Mouse (Mus musculus) hindbrain, embryonic 16.5 days (tissue): ENCODE data around the gene Bgn. TPM values are rescaled to one million over a fixed set of nuclear protein-coding genes. Genes with fewer than 3 reads are reported as not detected.

Source experiments
- ATAC-seq: fragments of 200-750 bp; cut with Nextera tagmentation; 2 replicates; pipeline ENCODE4 v1.8.0; 2017; ENCODE audit warnings: moderate TSS enrichment, moderate library complexity
- H3K27ac ChIP-seq: fragments of 300-500 bp; sonication (generic); 2 replicates; pipeline ENCODE4 v1.5.1; 2014; ENCODE audit warnings: low read depth, mild to moderate bottlenecking, control low read depth, low read length, moderate library complexity
- H3K27me3 ChIP-seq: fragments of 300-500 bp; sonication (generic); replicated peaks from 2 replicates; pipeline ENCODE4 v1.6.1; 2014; ENCODE audit warnings: low read length; ENCODE audit not compliant: control insufficient read depth, insufficient read depth
- H3K36me3 ChIP-seq: fragments of 300-500 bp; sonication (generic); 2 replicates; pipeline ENCODE4 v1.6.1; 2014; ENCODE audit warnings: mild to moderate bottlenecking, low read length, moderate library complexity, mixed read lengths; ENCODE audit not compliant: control insufficient read depth, insufficient read depth
- H3K4me1 ChIP-seq: fragments of 300-500 bp; sonication (generic); 2 replicates; pipeline ENCODE4 v1.6.1; 2014; ENCODE audit warnings: low read depth, low read length; ENCODE audit not compliant: control insufficient read depth, insufficient read depth
- H3K4me2 ChIP-seq: fragments of 300-500 bp; sonication (generic); 2 replicates; pipeline ENCODE4 v1.6.1; 2014; ENCODE audit warnings: mild to moderate bottlenecking, low read length, control low read depth, moderate library complexity
- H3K4me3 ChIP-seq: fragments of 300-500 bp; sonication (generic); 2 replicates; pipeline ENCODE4 v1.5.1; 2014; ENCODE audit warnings: mild to moderate bottlenecking, low read length, control low read depth, moderate library complexity
- H3K9ac ChIP-seq: fragments of 300-500 bp; sonication (generic); 2 replicates; pipeline ENCODE4 v1.6.1; 2014; ENCODE audit warnings: low read depth, mild to moderate bottlenecking, control low read depth, low read length, moderate library complexity
- H3K9me3 ChIP-seq: fragments of 300-500 bp; sonication (generic); 2 replicates; pipeline ENCODE4 v1.6.1; 2014; ENCODE audit warnings: mild to moderate bottlenecking, low read length, moderate library complexity; ENCODE audit not compliant: control insufficient read depth
- WGBS: fragments of 180-500 bp; shearing (Covaris S2); extraction: QIAGEN DNeasy Blood & Tissue Kit; methylation state at CpG from one replicate; pipeline ENCODE4 v1.1.7; 2014; 5-methylcytosine and 5-hydroxymethylcytosine counted together
- polyA plus RNA-seq: library from polyadenylated mRNA; unstranded; fragments of >200 nt; fragmentation: Nextera tagmentation; extraction: Ambion mirVana; gene quantifications from 2 replicates; pipeline ENCODE4 v1.2.1, GENCODE M21; 2015

Bgn gene
- 23.2 and 40.9 TPM in 2 replicates for polyA plus RNA-seq

DNA sequence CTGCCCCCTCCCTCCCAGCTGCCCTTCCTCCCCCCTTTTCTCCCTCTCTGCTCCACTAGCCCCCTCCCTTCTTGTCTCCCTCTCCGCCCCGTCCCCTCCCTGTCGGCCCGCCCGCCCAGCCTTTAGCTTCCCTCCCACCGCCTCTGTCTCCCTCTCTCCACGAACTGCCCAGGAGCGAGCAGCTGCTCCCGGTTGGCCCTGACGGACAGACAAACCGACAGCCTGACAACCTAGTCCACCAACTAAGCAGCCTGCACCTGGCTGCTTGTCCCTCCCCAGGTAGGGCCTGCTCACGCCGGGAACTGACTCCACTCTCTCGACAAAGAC lies at the start of gene Bgn:
TSS of gene Bgn (plus strand) at position 119 of the 327 bp plus-strand sequence.
- 24% methylated on average over 12 of the region's 14 CpGs for WGBS
- no peak within 1 kb of the TSS for H3K27ac ChIP-seq
- ATAC-seq = no peak
- H3K4me1 ChIP-seq = no peaks in the 10 kb centered on the region
- 0 out of 2 replicates have a peak within 1 kb of the TSS, but pooled peaks have one; percentile 2 for H3K4me3 ChIP-seq
- H3K9me3 ChIP-seq = no peaks in the 10 kb centered on the region
- H3K36me3 ChIP-seq = no peaks in the 10 kb centered on the region
- peak within 1 kb of the TSS; percentile 36 for H3K4me2 ChIP-seq
- no peaks in the 10 kb centered on the region; the same call in 1 of the 2 replicates for H3K27me3 ChIP-seq
- no peak within 1 kb of the TSS for H3K9ac ChIP-seq

GRCm38 (mm10) chrX:73435252-73435651 lies 48.1 kb upstream of the Bgn start, which contains the start of gene Trex2:
TSS of gene Trex2 (minus strand) at chrX:73435344.
- no peak within 1 kb of the TSS for H3K9ac ChIP-seq
- no peak within 1 kb of the TSS for H3K4me3 ChIP-seq
- no peaks in the 10 kb centered on the region for H3K9me3 ChIP-seq
- H3K4me2 ChIP-seq = no peak within 1 kb of the TSS
- no peaks in the 10 kb centered on the region; the same call in 1 of the 2 replicates for H3K36me3 ChIP-seq
- WGBS = 90% methylated on average over 11 of the region's 11 CpGs
- H3K27ac ChIP-seq = no peak within 1 kb of the TSS
- no peak for ATAC-seq
- H3K27me3 ChIP-seq = no peaks in the 10 kb centered on the region
- H3K4me1 ChIP-seq = no peaks in the 10 kb centered on the region

DNA sequence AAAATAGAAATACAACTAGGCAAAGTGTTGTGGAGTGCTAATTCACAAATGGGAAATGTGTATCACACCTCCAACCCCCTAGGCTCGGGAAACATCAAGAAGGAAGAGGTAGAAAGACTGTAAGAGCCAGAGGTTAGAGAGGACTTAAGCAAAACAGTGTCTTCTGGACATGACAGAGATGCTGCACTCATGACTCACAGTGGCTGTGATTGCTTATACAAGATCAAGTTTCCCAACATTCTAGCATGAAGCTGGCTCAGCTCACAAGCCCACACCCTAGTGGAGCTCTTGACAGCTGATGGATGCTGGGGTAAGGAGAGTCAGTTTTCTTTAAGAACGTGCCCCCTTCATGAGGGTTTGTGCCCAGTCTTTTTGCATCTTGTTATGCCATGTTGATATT lies 42.0 kb upstream of the Bgn start:
- H3K4me3 ChIP-seq = no peak overlapping the region
- no peak for ATAC-seq

DNA sequence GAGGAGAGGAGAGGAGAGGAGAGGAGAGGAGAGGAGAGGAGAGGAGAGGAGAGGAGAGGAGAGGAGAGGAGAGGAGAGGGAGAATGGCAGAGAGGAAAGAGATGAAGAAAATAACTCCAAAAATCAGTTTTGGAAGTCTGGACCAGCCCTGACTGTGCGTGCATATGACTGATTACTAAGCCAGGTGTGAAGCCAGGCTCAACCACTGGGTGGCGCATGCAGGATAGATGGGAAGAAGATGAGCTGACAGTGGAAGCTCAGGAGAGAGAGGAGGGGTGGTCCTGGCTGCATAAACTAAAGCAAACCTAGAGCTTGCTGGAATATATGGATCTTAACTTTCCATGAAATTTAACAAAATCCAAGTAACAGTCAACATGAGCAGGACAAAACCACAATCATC lies 31.5 kb upstream of the Bgn start:
- Histone ChIP-seq H3K27me3 (no peaks in the 10 kb centered on the region), H3K36me3 (no peaks in the 10 kb centered on the region), H3K4me2 (no peak overlapping the region), H3K27ac (no peak overlapping the region), H3K4me3 (no peak overlapping the region), H3K9me3 (no peaks in the 10 kb centered on the region), H3K9ac (no peak overlapping the region), H3K4me1 (no peaks in the 10 kb centered on the region)
- 30% methylated on average over 2 of the region's 2 CpGs for WGBS
- no peak for ATAC-seq

More for the DNA sequence above, 42.0 kb upstream of the Bgn start:
- no peak overlapping the region for H3K9ac ChIP-seq
- no peaks in the 10 kb centered on the region for H3K9me3 ChIP-seq
- 64% methylated on average over 2 of the region's 2 CpGs for WGBS
- no peaks in the 10 kb centered on the region for H3K4me1 ChIP-seq
- no peak overlapping the region for H3K27ac ChIP-seq
- H3K36me3 ChIP-seq = no peaks in the 10 kb centered on the region; the same call in 1 of the 2 replicates
- H3K27me3 ChIP-seq = no peaks in the 10 kb centered on the region
- no peak overlapping the region for H3K4me2 ChIP-seq

- Histone ChIP-seq H3K4me2 (peak within 1 kb of the TSS; percentile 61), H3K36me3 (no peaks in the 10 kb centered on the region), H3K27ac (peak within 1 kb of the TSS; percentile 48; the same call in 1 of the 2 replicates), H3K4me1 (no peaks in the 10 kb centered on the region; the same call in 1 of the 2 replicates), H3K9ac (peak within 1 kb of the TSS; percentile 62), H3K9me3 (no peaks in the 10 kb centered on the region), H3K27me3 (no peaks in the 10 kb centered on the region), H3K4me3 (peak within 1 kb of the TSS; percentile 55)
- 15% methylated on average over 26 of the region's 26 CpGs for WGBS
- peak; percentile 100 for ATAC-seq
Observed at GRCm38 (mm10) chrX:73458877-73459392, 24.5 kb upstream of the Bgn start, which contains the start of gene Haus7. TSS of gene Haus7 (minus strand) at chrX:73459044.

GRCm38 (mm10) chrX:73460792-73461191 lies 22.6 kb upstream of the Bgn start:
- 78% methylated on average over 4 of the region's 4 CpGs for WGBS
- ATAC-seq = no peak

GRCm38 (mm10) chrX:73465483-73466186 lies 17.8 kb upstream of the Bgn start:
- ATAC-seq = peak; percentile 61
- H3K4me2 ChIP-seq = no peak overlapping the region
- H3K36me3 ChIP-seq = no peaks in the 10 kb centered on the region
- H3K4me3 ChIP-seq = no peak overlapping the region
- H3K27ac ChIP-seq = no peak overlapping the region
- H3K9me3 ChIP-seq = no peaks in the 10 kb centered on the region
- no peaks in the 10 kb centered on the region for H3K4me1 ChIP-seq
- H3K9ac ChIP-seq = no peak overlapping the region
- no peaks in the 10 kb centered on the region for H3K27me3 ChIP-seq
- WGBS = 63% methylated on average over 9 of the region's 9 CpGs

More at GRCm38 (mm10) chrX:73460792-73461191, 22.6 kb upstream of the Bgn start:
- Histone ChIP-seq H3K9ac (no peak overlapping the region), H3K4me1 (no peaks in the 10 kb centered on the region; the same call in 1 of the 2 replicates), H3K27ac (no peak overlapping the region), H3K36me3 (no peaks in the 10 kb centered on the region), H3K4me2 (no peak overlapping the region), H3K9me3 (no peaks in the 10 kb centered on the region), H3K27me3 (no peaks in the 10 kb centered on the region), H3K4me3 (no peak overlapping the region)

DNA sequence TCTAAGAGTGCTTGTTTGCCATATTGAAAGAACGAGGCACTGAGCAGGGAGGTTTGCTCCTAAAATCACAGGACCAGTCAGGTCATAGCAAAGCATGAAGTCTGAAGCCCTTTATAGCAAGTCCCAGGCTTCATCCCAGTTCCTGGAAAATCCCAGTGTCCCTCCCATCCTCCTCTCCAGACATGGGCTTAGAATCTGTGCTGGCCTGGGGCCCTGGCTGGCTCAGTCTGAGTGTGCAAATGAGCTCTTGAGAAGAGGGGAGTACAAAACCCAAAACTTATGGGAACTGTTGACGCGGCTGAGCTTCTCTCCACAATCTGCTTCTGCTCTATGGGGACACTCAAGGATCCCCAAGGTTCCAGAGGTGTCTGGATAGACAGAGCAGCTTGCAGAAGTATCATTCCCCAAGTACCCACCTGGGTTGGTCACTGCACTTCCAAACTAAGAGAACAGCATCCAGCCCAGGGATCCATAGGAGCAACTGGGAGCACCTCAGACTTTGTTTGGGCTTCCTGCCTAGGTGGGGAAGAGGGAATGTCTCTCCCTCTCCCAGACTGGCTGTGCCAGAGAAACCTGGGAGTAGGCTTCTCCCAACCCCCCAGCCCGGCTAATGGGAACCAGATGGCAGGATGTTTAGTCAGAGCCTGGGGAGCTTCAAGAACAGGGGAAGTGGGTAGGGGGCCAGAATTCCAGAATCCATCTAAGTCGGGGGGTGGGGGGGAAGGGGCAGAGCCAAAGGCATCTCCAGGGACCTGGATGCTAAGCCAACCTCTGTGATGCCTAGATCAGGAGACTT lies 15.8 kb upstream of the Bgn start:
- H3K4me2 ChIP-seq = no peak overlapping the region
- no peaks in the 10 kb centered on the region for H3K4me1 ChIP-seq
- no peaks in the 10 kb centered on the region for H3K27me3 ChIP-seq
- H3K9ac ChIP-seq = no peak overlapping the region
- ATAC-seq = no peak
- H3K36me3 ChIP-seq = no peaks in the 10 kb centered on the region
- no peak overlapping the region for H3K27ac ChIP-seq
- 60% methylated on average over 4 of the region's 5 CpGs for WGBS
- no peak overlapping the region for H3K4me3 ChIP-seq
- no peaks in the 10 kb centered on the region for H3K9me3 ChIP-seq

DNA sequence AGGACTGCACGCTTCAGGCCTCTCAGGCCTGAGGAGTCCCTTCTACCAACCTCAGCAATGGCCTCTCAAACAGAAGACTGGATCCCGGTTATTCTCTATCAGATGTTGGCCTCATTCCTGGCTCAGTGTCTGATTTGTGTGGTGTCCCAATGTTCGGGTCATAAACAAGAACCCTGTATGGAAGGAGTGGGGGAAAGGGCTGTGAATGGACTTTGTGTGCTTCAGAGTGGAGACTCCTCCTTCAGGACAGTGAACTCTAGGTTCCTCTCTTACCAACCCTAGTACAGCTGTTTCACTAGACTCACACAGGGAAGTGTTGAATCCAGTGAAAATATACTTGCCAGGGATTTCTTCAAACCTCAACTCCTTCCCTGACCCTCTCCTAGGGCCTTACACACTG lies 15.1 kb upstream of the Bgn start:
- Histone ChIP-seq H3K4me3 (no peak overlapping the region), H3K4me1 (no peaks in the 10 kb centered on the region), H3K27ac (no peak overlapping the region), H3K36me3 (no peaks in the 10 kb centered on the region), H3K27me3 (no peaks in the 10 kb centered on the region), H3K4me2 (no peak overlapping the region), H3K9me3 (no peaks in the 10 kb centered on the region), H3K9ac (no peak overlapping the region)
- 74% methylated on average over 2 of the region's 3 CpGs for WGBS
- no peak for ATAC-seq
